Mouse (Mus musculus) lung, adult 2 months (tissue): ENCODE measurements around the gene Angptl6.

Experiments
- CTCF ChIP-seq: fragments of 200-500 bp; IDR thresholded peaks from 2 replicates; pipeline ENCODE4 v1.5.1; 2011; ENCODE audit warnings: mild to moderate bottlenecking, low read length, control low read depth; ENCODE audit not compliant: insufficient read depth
- POLR2A ChIP-seq: fragments of 200-500 bp; IDR thresholded peaks from 2 replicates; pipeline ENCODE4 v1.6.1; 2011; ENCODE audit warnings: low read depth, mild to moderate bottlenecking, control low read depth, low read length, borderline replicate concordance; ENCODE audit errors: extremely low read depth

DNA sequence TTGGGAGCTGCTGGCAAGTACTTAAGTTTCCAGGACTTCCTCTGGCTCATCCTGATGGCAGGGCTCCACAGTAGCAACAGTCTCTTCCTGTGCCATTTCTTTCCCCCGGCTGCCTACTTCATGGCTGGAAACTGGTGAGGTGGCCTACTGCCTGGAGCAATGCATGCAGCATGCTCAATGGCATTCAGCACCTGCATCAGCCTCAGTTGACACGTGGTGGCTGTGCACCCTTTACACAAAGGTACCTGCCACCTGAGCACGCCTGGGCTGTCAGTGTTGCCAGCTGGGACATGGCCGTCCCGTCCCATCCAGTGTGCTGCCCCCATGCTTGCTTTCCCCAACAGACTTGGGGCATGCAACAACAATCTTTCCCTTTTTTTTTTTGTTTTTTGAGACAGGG is 13.5 kb upstream of the Angptl6 start:
- TF ChIP-seq CTCF (no peak), POLR2A (no peak)
